ENCODE assay signal across 8 mouse cellular contexts in the genomic region with DNA sequence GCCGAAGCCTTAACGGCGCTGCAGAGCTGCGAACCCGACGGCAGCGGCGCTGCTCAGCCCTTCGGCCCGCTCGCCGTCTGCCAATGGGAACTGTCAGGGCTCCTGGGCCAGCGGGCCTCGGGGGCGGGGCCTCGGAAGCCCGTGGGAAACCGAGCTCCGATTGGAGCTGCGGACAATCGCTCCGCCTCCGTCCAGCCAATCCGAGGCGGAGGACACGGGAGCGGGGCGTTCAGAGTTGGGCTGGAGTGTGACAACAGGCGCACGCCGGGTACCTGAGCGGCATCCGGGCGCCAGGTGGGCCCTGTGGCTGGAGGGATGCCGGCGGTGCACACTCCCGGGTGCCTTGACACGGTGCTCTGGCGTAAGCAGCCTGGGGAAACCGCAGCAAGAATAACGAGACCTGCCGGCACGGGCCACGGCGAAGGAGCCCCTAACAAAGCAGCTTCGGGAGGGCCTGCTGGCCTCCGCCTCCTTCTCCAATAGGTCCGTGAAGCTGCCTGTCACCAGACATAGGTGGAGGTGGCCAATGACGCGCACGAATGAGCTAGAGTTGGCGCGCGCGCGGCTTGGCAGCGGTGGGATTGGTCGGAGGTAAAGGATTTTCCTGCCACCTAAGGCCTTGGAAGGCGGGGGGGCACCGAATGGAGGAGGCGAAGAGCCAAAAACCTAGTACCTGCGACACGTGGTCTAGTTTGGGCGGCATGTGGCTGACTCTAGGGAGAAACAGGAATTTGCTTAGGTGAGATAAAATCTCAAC. TPM values are rescaled to one million over a fixed set of nuclear protein-coding genes. Genes with fewer than 3 reads are reported as not detected.
DNase-seq lines count a peak whose midpoint lies in the region; ATAC-seq and TF ChIP-seq lines count a peak whose summit lies in the region.

A gene (minus strand): TSS at position 10 of the 757 bp plus-strand sequence.

- DNase-seq in adrenal gland, postnatal 25 days: peak; percentile 97
- DNase-seq in embryonic facial prominence, embryonic 11.5 days (ENCODE audit: low spot score): peak; percentile 99
- DNase-seq in left cerebral cortex, postnatal 36 days (ENCODE audit: low spot score in 2 of 2): peak; percentile 97 to 98
- DNase-seq in midbrain, embryonic 10.5 days (ENCODE audit: low spot score): peak; percentile 98
- DNase-seq in right cerebral cortex, postnatal 36 days (ENCODE audit: low spot score in 2 of 2): peak; percentile 96 to 97
- DNase-seq in urinary bladder, postnatal 4 days (ENCODE audit: low spot score in 2 of 2): peak; percentile 95 to 96

- under 1% methylated on average over 63 of the region's 64 CpGs for WGBS in embryonic facial prominence, embryonic 11.5 days
- under 1% methylated on average over 64 of the region's 64 CpGs for WGBS in intestine, postnatal 0 days
- WGBS in midbrain, embryonic 10.5 days: under 1% methylated on average over 64 of the region's 64 CpGs

- H3K4me1 ChIP-seq in embryonic facial prominence, embryonic 11.5 days (ENCODE audit: control insufficient read depth, insufficient read depth, low read length): peaks cover 9% of the 10 kb centered on the region
- H3K4me1 ChIP-seq in intestine, postnatal 0 days (replicated peaks; ENCODE audit: control insufficient read depth, insufficient read depth, low read length): peaks cover 4% of the 10 kb centered on the region
- peaks cover 51% of the 10 kb centered on the region for H3K4me1 ChIP-seq in midbrain, embryonic 10.5 days

- H3K27ac ChIP-seq in embryonic facial prominence, embryonic 11.5 days (replicated peaks; ENCODE audit: low read depth, low read length): peak within 1 kb of the TSS; percentile 89
- H3K27ac ChIP-seq in intestine, postnatal 0 days (ENCODE audit: low read depth, low read length): no peak within 1 kb of the TSS
- H3K27ac ChIP-seq in midbrain, embryonic 10.5 days (replicated peaks): peak within 1 kb of the TSS; percentile 98

- H3K4me3 ChIP-seq in embryonic facial prominence, embryonic 11.5 days (ENCODE audit: low read depth, low read length): peak within 1 kb of the TSS; percentile 73
- peak within 1 kb of the TSS; percentile 59 for H3K4me3 ChIP-seq in intestine, postnatal 0 days (ENCODE audit: low read depth, low read length)
- peak within 1 kb of the TSS; percentile 75 for H3K4me3 ChIP-seq in midbrain, embryonic 10.5 days

- peak within 1 kb of the TSS; percentile 72 for H3K4me2 ChIP-seq in embryonic facial prominence, embryonic 11.5 days (ENCODE audit: low read depth, low read length)
- peak within 1 kb of the TSS; percentile 98 for H3K4me2 ChIP-seq in intestine, postnatal 0 days (replicated peaks; ENCODE audit: low read depth)

- no peaks in the 10 kb centered on the region for H3K9me3 ChIP-seq in embryonic facial prominence, embryonic 11.5 days (replicated peaks; ENCODE audit: control insufficient read depth, low read length)
- H3K9me3 ChIP-seq in intestine, postnatal 0 days (ENCODE audit: control insufficient read depth): no peaks in the 10 kb centered on the region
- H3K9me3 ChIP-seq in midbrain, embryonic 10.5 days (replicated peaks): no peaks in the 10 kb centered on the region

- no peaks in the 10 kb centered on the region for H3K36me3 ChIP-seq in embryonic facial prominence, embryonic 11.5 days (replicated peaks; ENCODE audit: control insufficient read depth, insufficient read depth, low read depth, low read length)
- H3K36me3 ChIP-seq in intestine, postnatal 0 days (ENCODE audit: control insufficient read depth, insufficient read depth): no peaks in the 10 kb centered on the region
- no peaks in the 10 kb centered on the region for H3K36me3 ChIP-seq in midbrain, embryonic 10.5 days

- no peaks in the 10 kb centered on the region for H3K27me3 ChIP-seq in embryonic facial prominence, embryonic 11.5 days (ENCODE audit: control insufficient read depth, insufficient read depth, low read length)
- H3K27me3 ChIP-seq in intestine, postnatal 0 days (replicated peaks; ENCODE audit: control insufficient read depth, insufficient read depth, low read length): no peaks in the 10 kb centered on the region
- H3K27me3 ChIP-seq in midbrain, embryonic 10.5 days (ENCODE audit: low read depth, poor library complexity, severe bottlenecking): peaks cover 78% of the 10 kb centered on the region

- ATAC-seq in embryonic facial prominence, embryonic 11.5 days (replicated peaks; ENCODE audit: insufficient number of reproducible peaks, low FRiP score, low TSS enrichment, low read depth): peak; percentile 98
- ATAC-seq in granulocyte monocyte progenitor cell, adult 5-6 weeks (replicated peaks; ENCODE audit: poor library complexity, severe bottlenecking): peak; percentile 66
- ATAC-seq in intestine, postnatal 0 days: peak; percentile 98

- intact Hi-C loops in left cerebral cortex, postnatal 36 days (cut with DNase I): loop anchor here (5.0 kb wide), 1 partner anchor 92 kb away; no protein-coding TSS in a partner anchor

- peak within 1 kb of the TSS; percentile 90 for H3K9ac ChIP-seq in embryonic facial prominence, embryonic 11.5 days (replicated peaks; ENCODE audit: low read length)
- peak within 1 kb of the TSS; percentile 51 for H3K9ac ChIP-seq in intestine, postnatal 0 days (ENCODE audit: low read depth, low read length)

- TF ChIP-seq CTCF in intestine, postnatal 0 days (IDR thresholded peaks at IDR 0.05; ENCODE audit: low read depth): peak; percentile 68

RNA-seq across cellular contexts. Expression of the gene that starts here (rescaled TPM):
- total RNA-seq in adrenal gland, postnatal 25 days (2021): 80.4 and 89.0 TPM in 2 replicates
- 31.2 and 33.8 TPM in 2 replicates for polyA plus RNA-seq in embryonic facial prominence, embryonic 11.5 days (2014; fragmentation: Nextera tagmentation; extraction: Ambion mirVana)
- 66.1 and 76.1 TPM in 2 replicates for total RNA-seq in granulocyte monocyte progenitor cell, adult 5-6 weeks (2014; fragmentation: Nextera tagmentation)
- 65.8 and 68.6 TPM in 2 replicates for total RNA-seq in granulocyte monocyte progenitor cell, adult 5-6 weeks (2017)
- polyA plus RNA-seq in intestine, postnatal 0 days (2015; fragmentation: Nextera tagmentation; extraction: Ambion mirVana): 3.0 and 3.3 TPM in 2 replicates
- 100 to 1,000 TPM in 1 of 2 experiments, 10 to 100 TPM in 1; 96.9 to 124 TPM for total RNA-seq in left cerebral cortex, postnatal 36 days (2021)
- polyA plus RNA-seq in midbrain, embryonic 10.5 days (2016; fragmentation: Nextera tagmentation; extraction: Ambion mirVana): 13.8 and 13.9 TPM in 2 replicates
